Mouse (Mus musculus) myocyte (in vitro differentiated cells): Measurements from ENCODE around the gene Pp2d1.

ENCODE experiments used
- E2F4 ChIP-seq: IDR thresholded peaks from one replicate; pipeline ENCODE4 v1.6.1; 2011; ENCODE audit warnings: mild to moderate bottlenecking, control low read depth, moderate library complexity; ENCODE audit not compliant: insufficient read depth
- MAX ChIP-seq: IDR thresholded peaks from one replicate; pipeline ENCODE4 v1.6.1; 2011; ENCODE audit warnings: low read depth, mild to moderate bottlenecking, control low read depth
- POLR2A ChIP-seq: IDR thresholded peaks from one replicate; pipeline ENCODE4 v1.6.1; 2011; ENCODE audit warnings: low read depth, mild to moderate bottlenecking, control low read depth, moderate library complexity; ENCODE audit not compliant: insufficient read length
- POLR2AphosphoS2 ChIP-seq: IDR thresholded peaks from one replicate; pipeline ENCODE4 v1.6.1; 2011; ENCODE audit warnings: low read depth, control low read depth; ENCODE audit not compliant: insufficient read length
- REST ChIP-seq: IDR thresholded peaks from one replicate; pipeline ENCODE4 v1.6.1; 2011; ENCODE audit warnings: mild to moderate bottlenecking, control low read depth, moderate library complexity; ENCODE audit not compliant: insufficient read depth, insufficient read length

DNA sequence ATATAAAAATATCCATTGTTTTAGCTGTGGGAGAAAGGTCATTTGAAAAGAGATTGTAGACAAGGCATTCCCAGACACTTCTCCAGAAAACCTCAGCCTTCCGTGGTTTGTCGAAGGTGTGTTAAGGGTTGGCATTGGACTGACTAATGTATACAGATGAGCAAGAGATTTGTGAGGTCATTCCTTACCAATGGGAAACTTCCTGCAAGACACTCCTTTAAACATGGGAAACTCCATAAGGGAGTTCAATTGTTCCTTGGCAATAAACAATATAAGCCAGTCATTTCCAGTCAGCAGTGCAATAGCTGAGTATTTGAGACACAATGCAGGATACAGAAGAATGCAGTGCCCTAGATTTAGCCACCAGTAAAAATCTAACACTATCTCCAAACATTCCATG is 11.2 kb downstream of the Pp2d1 start:
- TF ChIP-seq POLR2A (no peak), POLR2AphosphoS2 (no peak), MAX (no peak), REST (no peak), E2F4 (no peak)
